Mouse (Mus musculus): ENCODE results near the gene Hinfp. TPM values are rescaled to one million over a fixed set of nuclear protein-coding genes. Genes with fewer than 3 reads are reported as not detected.
A peak's percentile ranks its signal among the peaks of the same experiment; 100 is the strongest.

Gene Hinfp
- polyA plus RNA-seq, 1 experiment from 2014 or later = 20.1 TPM

DNA sequence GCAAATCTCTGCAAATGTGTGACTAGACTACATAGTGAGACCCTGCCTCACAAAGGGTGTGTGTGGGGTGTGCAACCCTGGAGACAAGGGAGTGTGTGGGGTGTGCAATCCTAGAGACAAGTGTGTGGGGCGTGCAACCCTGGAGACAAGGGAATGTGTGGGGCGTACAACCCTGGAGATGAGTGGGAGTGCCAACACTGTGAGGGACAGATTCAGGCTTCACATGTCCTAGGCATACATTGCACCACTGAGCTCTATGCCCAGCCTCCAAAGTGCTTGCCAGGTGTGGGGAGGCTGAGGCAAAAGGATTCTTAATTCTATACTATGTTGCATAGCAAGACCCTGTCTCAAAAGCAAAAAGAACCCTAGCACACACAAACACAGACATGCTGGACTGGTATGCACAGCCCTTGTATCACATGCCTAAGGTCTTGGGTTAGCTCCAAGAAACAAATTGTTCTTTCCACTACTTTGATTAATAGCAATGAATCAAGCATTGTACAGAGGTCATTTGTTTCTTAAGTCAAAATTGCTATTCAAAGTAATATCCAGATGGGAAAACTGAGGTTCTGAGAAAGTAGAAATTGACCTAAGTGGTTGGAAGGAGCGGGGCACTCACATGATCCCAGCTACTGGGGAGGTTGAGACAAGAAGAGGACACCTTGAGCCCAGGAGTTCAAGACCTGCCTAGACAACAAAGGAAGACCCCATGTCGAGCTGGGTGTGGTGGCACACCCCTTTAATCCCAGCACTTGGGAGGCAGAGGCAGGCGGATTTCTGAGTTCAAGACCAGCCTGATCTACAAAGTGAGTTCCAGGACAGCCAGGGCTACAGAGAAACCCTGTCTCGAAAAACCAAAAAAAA, 40.3 kb upstream of the Hinfp start:
- Histone ChIP-seq H3K4me3 (ENCODE audit: low read depth, low read length) (no peak overlapping the region), H3K9ac (no peak overlapping the region), H3K4me2 (no peak overlapping the region), H3K27me3 (ENCODE audit: insufficient read depth, low read length) (no peaks in the 10 kb centered on the region), H3K27ac (ENCODE audit: low read depth) (no peak overlapping the region), H3K36me3 (ENCODE audit: insufficient read depth) (peaks cover 49% of the 10 kb centered on the region), H3K4me1 (ENCODE audit: insufficient read depth) (no peaks in the 10 kb centered on the region), H3K9me3 (ENCODE audit: low read depth, low read length) (no peaks in the 10 kb centered on the region)
- no peak for TF ChIP-seq CTCF (IDR thresholded peaks at IDR 0.05; ENCODE audit: low read depth)
- DNase-seq (no peak), ATAC-seq (ENCODE audit: insufficient read depth) (no peak)
- WGBS = 86% methylated on average over 6 of the region's 6 CpGs

DNA sequence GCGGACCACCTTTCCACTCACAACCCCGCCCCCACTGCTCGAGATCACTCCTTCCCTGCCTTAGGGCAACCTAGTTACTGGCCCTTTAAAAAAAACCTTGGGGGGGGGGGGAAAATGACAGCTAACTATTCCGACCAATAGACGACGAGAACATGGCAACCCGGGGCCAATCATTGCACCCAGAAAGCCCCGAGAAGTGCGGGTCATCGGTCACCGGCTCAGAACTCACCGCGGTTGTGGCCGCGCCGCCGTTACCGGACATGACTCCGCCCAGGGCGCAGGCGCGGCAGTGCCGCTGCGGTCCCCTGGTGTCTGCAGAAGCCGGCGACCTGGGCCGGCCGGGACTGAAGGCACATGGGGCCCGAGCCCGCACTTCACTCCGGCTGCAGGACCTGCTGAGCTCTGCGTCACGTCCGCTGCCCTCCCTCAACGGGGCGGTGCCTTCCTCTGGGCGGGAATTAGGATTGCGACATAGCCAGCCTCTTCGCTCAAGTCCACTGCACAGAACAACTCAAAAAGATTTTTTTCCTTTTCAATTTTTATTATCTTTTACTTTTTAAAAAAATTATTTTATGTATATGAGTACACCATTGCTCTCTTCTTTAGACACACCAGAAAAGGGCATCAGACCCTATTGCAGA, 38.4 kb upstream of the Hinfp start, which contains the start of gene Hmbs:
Hmbs (minus strand) TSS at position 448 of the 641 bp plus-strand sequence.
- no peak for TF ChIP-seq CTCF (IDR thresholded peaks at IDR 0.05; ENCODE audit: low read depth)
- H3K4me3 ChIP-seq (ENCODE audit: low read depth, low read length) = peak within 1 kb of the TSS; percentile 76
- WGBS = under 1% methylated on average over 39 of the region's 39 CpGs
- no peaks in the 10 kb centered on the region for H3K9me3 ChIP-seq (ENCODE audit: low read depth, low read length)
- peak within 1 kb of the TSS; percentile 74 for H3K9ac ChIP-seq
- peak; percentile 97 for DNase-seq
- H3K4me2 ChIP-seq = peak within 1 kb of the TSS; percentile 82
- no peaks in the 10 kb centered on the region for H3K4me1 ChIP-seq (ENCODE audit: insufficient read depth)
- no peaks in the 10 kb centered on the region for H3K27me3 ChIP-seq (ENCODE audit: insufficient read depth, low read length)
- peak; percentile 95 for ATAC-seq (ENCODE audit: insufficient read depth)
- H3K27ac ChIP-seq (ENCODE audit: low read depth) = peak within 1 kb of the TSS; percentile 98
- H3K36me3 ChIP-seq (ENCODE audit: insufficient read depth) = peaks cover 45% of the 10 kb centered on the region

DNA sequence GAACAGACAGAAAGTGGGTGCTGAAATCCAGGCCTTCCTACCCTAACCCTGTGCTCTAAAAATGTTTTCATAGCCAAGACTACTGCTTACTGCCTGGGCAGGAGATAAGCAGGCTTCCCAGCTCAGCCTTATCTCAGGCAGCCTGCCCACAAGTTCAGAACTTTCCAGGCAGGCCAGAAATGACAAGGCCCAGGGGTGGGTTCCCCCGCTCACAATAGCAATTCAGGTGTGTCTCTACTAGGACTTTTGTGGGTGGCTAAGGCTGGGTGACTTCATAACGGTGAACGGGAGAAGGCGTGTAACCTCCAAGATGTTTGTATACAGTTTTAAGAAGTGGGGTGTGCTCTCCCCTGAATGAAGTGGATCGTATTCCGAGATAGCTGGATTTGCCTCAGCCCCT, 37.8 kb upstream of the Hinfp start:
- WGBS = 8% methylated on average over 6 of the region's 6 CpGs

DNA sequence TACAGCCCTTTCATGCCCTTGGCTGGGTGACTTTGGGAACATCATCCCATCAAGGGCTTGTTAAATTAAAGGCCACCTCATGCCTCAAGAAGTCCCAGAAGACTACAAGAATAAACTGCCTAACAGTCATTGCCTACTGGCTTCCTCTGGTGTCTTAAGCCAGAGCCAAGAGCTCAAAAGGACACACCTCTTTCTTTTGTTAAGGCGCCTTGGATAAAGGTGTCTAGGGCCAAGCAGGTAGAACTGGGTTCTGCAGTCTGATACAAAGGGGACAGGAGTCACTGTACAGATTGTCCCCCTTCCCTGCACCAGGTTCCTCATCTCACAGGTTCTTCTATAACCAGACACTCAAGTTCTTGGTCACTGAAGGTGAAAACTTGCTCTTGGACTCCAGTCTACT, 37.1 kb upstream of the Hinfp start:
- no peak for TF ChIP-seq CTCF (IDR thresholded peaks at IDR 0.05; ENCODE audit: low read depth)
- Histone ChIP-seq H3K4me3 (ENCODE audit: low read depth, low read length) (peak overlapping the region; percentile 76; the same call in 1 of the 2 replicates), H3K4me1 (ENCODE audit: insufficient read depth) (no peaks in the 10 kb centered on the region), H3K36me3 (ENCODE audit: insufficient read depth) (peaks cover 41% of the 10 kb centered on the region), H3K27me3 (ENCODE audit: insufficient read depth, low read length) (no peaks in the 10 kb centered on the region), H3K27ac (ENCODE audit: low read depth) (peak overlapping the region; percentile 98; the same call in 1 of the 2 replicates), H3K4me2 (peak overlapping the region; percentile 82), H3K9ac (peak overlapping the region; percentile 74; the same call in 1 of the 2 replicates), H3K9me3 (ENCODE audit: low read depth, low read length) (no peaks in the 10 kb centered on the region)
- WGBS = 100% methylated on average over 1 of the region's 1 CpGs
- DNase-seq (no peak), ATAC-seq (ENCODE audit: insufficient read depth) (no peak)

More for the DNA sequence above, 37.8 kb upstream of the Hinfp start:
- peak; percentile 26 for ATAC-seq (ENCODE audit: insufficient read depth)
- DNase-seq = peak; percentile 27
- Histone ChIP-seq H3K9ac (peak overlapping the region; percentile 74), H3K9me3 (ENCODE audit: low read depth, low read length) (no peaks in the 10 kb centered on the region), H3K27me3 (ENCODE audit: insufficient read depth, low read length) (no peaks in the 10 kb centered on the region), H3K4me3 (ENCODE audit: low read depth, low read length) (peak overlapping the region; percentile 76), H3K4me2 (peak overlapping the region; percentile 82), H3K36me3 (ENCODE audit: insufficient read depth) (peaks cover 43% of the 10 kb centered on the region), H3K27ac (ENCODE audit: low read depth) (peak overlapping the region; percentile 98), H3K4me1 (ENCODE audit: insufficient read depth) (no peaks in the 10 kb centered on the region)
- no peak for TF ChIP-seq CTCF (IDR thresholded peaks at IDR 0.05; ENCODE audit: low read depth)

DNA sequence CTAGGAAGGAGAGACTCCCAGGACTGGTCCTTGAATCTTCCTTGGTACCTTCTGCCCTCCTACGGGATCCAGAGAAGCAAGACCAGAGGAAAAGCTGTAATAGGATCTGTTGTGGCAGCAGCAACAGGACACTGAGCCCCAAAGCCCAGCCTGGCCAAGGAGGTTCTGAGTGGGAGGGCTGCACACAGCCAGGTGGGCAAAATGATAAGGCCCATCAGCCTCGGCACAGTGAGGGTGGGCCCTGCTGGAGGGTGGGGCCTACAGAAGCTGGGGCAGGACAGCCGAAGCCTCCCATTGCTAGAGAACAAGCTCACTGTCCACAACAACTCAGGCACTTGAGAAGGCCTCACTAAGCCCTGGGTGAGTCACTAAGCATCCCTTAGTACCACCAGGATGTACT, 36.7 kb upstream of the Hinfp start:
- DNase-seq (no peak), ATAC-seq (ENCODE audit: insufficient read depth) (no peak)
- peak overlapping the region; percentile 21; the same call in 1 of the 2 replicates for H3K27ac ChIP-seq (ENCODE audit: low read depth)
- peak overlapping the region; percentile 82 for H3K4me2 ChIP-seq
- H3K9me3 ChIP-seq (ENCODE audit: low read depth, low read length) = no peaks in the 10 kb centered on the region
- peaks cover 39% of the 10 kb centered on the region for H3K36me3 ChIP-seq (ENCODE audit: insufficient read depth)
- TF ChIP-seq CTCF (IDR thresholded peaks at IDR 0.05; ENCODE audit: low read depth) = no peak
- peak overlapping the region; percentile 76; the same call in 1 of the 2 replicates for H3K4me3 ChIP-seq (ENCODE audit: low read depth, low read length)
- 70% methylated on average over 3 of the region's 3 CpGs for whole genome bisulfite sequencing
- H3K27me3 ChIP-seq (ENCODE audit: insufficient read depth, low read length) = no peaks in the 10 kb centered on the region
- peak overlapping the region; percentile 39 for H3K9ac ChIP-seq
- H3K4me1 ChIP-seq (ENCODE audit: insufficient read depth) = no peaks in the 10 kb centered on the region

DNA sequence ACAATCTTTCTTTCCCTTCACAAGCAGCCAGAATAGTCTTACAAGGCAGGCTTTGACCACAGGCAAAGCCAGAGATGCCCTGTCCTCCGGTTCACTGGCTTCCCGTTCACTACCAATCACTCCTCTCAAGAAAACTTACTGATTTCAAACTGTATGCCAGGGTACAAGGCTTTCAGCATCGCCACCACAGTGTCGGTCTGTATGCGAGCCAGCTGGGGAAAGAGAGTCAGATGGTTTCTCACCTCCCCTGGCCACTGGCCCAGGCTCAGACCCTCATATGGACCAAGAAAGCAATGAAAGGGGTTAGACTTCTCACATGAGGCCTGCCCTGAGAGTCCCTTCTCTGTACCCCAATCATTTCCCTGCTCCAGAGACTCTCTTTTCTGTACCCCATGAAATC, 36.0 kb upstream of the Hinfp start:
- Histone ChIP-seq H3K9ac (peak overlapping the region; percentile 39; the same call in 1 of the 2 replicates), H3K36me3 (ENCODE audit: insufficient read depth) (peaks cover 36% of the 10 kb centered on the region), H3K9me3 (ENCODE audit: low read depth, low read length) (no peaks in the 10 kb centered on the region), H3K4me2 (no peak overlapping the region; the same call in 1 of the 2 replicates), H3K27ac (ENCODE audit: low read depth) (peak overlapping the region; percentile 7; the same call in 1 of the 2 replicates), H3K27me3 (ENCODE audit: insufficient read depth, low read length) (no peaks in the 10 kb centered on the region), H3K4me1 (ENCODE audit: insufficient read depth) (no peaks in the 10 kb centered on the region), H3K4me3 (ENCODE audit: low read depth, low read length) (peak overlapping the region; percentile 76)
- no peak for TF ChIP-seq CTCF (IDR thresholded peaks at IDR 0.05; ENCODE audit: low read depth)
- ATAC-seq (ENCODE audit: insufficient read depth) (no peak), DNase-seq (no peak)
- 79% methylated on average over 5 of the region's 5 CpGs for WGBS

DNA sequence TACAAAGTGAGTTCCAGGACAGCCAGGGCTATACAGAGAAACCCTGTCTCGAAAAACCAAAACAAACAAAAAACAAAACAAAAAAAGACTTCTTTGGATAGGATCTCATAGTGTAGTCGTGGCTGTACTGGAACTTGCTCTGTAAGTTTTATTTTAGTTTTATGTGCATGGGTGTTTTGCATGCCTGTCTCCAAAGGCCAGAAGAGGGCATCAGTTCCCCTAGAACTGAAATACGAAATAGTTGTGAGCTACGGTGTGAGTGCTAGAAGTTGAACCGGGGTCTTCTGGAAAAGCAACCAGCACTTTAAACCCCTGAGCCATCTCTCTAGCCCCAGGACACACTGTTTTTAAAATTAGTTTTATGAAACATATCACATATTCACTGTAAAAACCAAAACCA, 33.1 kb upstream of the Hinfp start:
- peak; percentile 35 for DNase-seq
- H3K9ac ChIP-seq = no peak overlapping the region
- no peaks in the 10 kb centered on the region for H3K9me3 ChIP-seq (ENCODE audit: low read depth, low read length)
- TF ChIP-seq CTCF (IDR thresholded peaks at IDR 0.05; ENCODE audit: low read depth) = no peak
- no peaks in the 10 kb centered on the region for H3K27me3 ChIP-seq (ENCODE audit: insufficient read depth, low read length)
- H3K4me3 ChIP-seq (ENCODE audit: low read depth, low read length) = no peak overlapping the region
- 75% methylated on average over 5 of the region's 5 CpGs for WGBS
- H3K27ac ChIP-seq (ENCODE audit: low read depth) = no peak overlapping the region
- peaks cover 38% of the 10 kb centered on the region for H3K36me3 ChIP-seq (ENCODE audit: insufficient read depth)
- H3K4me2 ChIP-seq = no peak overlapping the region
- H3K4me1 ChIP-seq (ENCODE audit: insufficient read depth) = no peaks in the 10 kb centered on the region
- no peak for ATAC-seq (ENCODE audit: insufficient read depth)

All from lung, embryonic 14.5 days (tissue).